Mouse (Mus musculus) thymus, postnatal 4 days (tissue): ENCODE measurements at regions not wholly inside any gene's neighbourhood (a gene's known extent, or its start where the extent isn't known, plus 50 kb on each side); places are given as distances from the start of the nearest gene placed in this dataset.
A peak's percentile ranks its signal among the peaks of the same experiment; 100 is the strongest.

Experiments
- DNase-seq: peaks from one replicate; pipeline ENCODE4 v3.0.0; 2021

DNA sequence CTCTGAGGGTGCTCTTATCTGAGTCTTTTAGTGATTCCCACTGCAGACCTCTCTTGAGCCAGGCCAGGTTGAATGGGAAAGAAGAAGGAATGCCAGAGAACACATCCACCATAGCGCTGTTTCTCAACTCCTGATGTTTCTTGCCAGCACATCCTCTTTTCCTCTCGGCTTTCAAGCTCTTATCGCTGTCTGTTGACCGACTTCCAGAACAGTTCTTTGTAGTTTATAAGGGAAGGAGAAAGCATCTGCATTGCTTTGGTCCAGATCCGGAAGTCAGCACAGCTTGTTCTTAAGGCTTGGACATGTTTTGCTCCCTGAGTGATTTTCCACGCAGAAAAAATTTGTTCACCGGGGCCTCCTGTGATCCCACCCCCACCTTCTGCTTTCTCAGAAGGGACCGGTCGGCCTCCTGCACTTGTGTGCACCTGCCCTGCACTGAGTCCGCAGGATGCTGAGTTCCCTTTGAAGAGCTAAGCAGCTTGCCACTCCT lies 183.7 kb downstream of the Bcl2l11 start:
- no peak for DNase-seq

- DNase-seq = no peak
Measured at GRCm38 (mm10) chr2:128310081-128310480, 184.2 kb downstream of the Bcl2l11 start.

- DNase-seq = peak; percentile 73
Measured at GRCm38 (mm10) chr2:128312084-128312594, 186.3 kb downstream of the Bcl2l11 start.

- DNase-seq = no peak
Measured at GRCm38 (mm10) chr2:128312659-128313581, 187.1 kb downstream of the Bcl2l11 start.

DNA sequence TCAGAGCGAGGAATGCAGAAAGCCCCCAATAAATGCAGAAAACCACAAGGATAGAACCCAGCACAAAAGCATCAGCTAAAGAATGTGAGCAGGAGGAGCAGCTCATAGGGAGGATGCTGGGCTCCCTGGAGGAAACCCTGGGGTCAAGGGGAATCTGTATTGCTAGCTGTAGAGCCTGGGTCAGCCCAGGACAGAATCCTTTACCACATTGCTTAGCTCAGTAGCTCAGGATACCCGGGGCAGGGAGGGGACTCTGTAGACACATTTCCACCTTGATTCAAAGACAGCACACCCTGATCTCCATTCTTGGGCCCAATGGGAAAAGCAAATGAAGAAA lies 187.7 kb downstream of the Bcl2l11 start:
- DNase-seq = no peak

DNA sequence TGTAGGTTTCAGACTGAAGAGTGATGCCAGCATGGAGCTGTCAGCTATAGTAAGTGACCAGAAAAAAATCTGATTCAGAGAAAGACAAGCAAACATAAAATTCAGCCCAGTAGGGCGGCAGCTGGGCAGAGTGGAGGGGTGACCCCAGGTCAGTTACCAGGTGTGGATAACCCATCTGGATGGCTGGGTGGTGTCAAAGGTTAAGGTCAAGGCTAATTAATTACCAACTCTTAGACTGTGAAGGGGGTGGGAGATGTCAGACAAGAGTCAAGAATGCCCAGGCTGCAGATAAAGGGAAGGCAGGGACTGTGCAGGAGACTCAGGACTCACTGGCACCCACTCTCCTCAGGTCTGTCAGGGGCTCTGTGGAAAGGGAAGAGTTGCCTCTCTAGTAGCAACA lies 188.1 kb downstream of the Bcl2l11 start:
- no peak for DNase-seq

GRCm38 (mm10) chr2:128316516-128316915 lies 190.7 kb downstream of the Bcl2l11 start:
- no peak for DNase-seq

- no peak for DNase-seq
Measured at GRCm38 (mm10) chr2:128318266-128318665, 192.4 kb downstream of the Bcl2l11 start.

DNA sequence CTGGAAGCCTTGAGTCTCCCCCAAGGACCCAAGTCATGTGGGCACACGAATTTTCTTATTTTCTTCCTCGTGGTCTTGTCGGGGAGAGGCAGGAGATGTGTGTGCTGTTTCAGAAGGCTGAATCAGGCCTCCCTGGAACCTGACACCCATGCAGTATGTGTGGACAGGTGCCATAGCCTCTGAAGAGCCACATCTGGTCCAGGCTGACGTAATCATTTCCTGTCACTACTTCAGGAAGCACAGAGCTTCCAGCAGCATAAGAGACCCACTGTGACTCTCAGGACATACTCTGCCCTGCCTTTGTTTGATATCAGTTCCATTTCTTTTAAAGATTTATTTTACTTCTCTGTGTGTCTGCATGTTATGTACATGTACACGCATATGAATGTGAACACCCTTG lies 193.1 kb downstream of the Bcl2l11 start:
- peak; percentile 41 for DNase-seq

DNA sequence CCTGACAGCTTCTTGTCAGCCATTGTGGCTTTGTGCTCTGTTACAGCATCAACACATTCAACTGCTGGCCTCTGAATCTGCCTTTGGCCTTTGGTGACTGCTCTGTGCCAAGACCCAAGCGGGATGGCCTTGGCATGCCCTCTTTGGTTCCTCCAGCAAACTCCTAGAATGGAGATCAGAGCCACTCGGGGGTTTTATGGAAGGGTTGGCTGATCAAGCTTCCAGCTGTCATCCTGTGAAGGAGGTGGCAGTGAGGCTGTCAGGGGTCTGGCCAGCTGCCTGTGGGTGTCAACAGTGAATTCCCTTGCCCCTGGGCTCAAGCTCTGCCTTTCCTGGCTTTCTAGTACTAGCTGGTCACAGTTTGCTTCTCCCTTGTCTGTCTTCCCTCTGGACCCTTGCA lies 195.6 kb downstream of the Bcl2l11 start:
- DNase-seq = no peak

DNA sequence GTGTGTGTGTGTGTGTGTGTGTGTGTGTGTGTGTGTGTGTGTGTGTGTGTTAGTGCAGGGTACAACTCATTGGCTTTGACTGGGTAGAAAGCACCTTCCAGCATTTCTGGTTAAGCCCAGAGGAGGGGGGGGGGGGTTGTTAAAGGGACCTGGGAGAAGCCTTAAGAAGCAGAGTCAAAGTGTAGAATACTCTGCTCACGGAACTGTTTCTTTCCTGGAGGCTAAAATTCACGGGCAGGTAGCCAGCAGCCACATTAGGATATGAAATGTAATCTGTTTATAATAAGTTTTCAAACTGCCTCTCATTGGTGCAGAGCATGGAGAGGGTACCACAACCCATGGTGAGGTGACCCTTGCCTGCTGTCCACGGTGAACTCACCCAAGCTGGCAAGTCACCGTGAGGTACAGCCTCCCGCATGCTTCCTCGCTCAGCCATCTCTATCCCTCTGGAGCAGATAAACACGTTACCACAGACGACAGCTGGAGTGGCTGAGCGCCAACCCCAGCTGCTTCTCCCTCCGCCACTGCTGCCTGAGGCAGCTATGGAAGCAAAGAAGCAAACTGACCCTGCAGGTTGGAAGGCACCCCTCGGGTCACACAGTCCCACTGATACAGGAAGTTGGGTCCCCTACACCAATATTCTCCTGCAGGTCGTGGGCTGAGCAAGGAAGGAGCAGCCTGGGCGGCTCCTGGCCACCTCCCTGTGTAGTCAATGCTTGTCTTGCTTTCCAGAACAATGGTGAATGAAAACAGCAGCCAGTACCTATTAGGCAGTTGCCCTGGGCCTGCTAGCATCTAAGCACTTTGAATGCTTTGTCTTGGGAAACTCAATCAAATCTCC lies 198.6 kb downstream of the Bcl2l11 start:
- no peak for DNase-seq

DNA sequence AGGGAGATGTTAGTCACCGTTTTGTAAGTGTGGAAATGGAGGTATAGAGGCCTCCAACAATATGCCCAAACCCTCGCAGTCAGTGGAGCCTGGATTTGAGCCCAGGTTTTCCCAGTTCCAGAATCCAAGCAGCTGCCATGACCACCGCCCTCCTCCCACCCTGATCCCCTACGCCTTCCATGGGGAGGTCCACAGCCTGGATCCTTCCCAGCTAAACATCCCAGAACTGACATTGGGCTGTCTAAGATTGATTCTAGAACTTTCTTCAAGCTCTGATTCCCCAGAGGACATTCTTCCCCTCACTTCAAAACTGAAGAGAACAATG lies 199.2 kb downstream of the Bcl2l11 start:
- no peak for DNase-seq

GRCm38 (mm10) chr2:128325456-128325855 lies 199.6 kb downstream of the Bcl2l11 start:
- peak; percentile 71 for DNase-seq

DNA sequence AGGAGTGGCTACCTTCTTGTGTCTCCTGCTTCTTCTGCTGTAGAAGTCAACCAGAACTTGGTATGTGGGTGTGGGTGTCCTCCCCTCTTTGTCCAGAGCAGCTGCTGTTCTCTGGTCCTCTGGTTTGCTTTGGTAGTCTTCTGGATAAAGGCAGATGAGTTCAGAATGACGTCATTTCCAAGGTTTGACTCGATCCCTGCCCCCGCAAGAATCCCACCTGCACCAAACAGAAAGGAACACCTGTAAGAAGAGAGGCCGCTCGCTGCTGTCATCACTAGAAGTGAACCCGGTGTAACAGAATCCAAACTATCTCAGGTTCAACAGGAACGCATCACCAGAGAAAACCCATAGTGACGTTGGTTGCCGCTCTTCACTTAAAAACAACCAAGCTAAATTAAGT lies 205.0 kb downstream of the Bcl2l11 start:
- no peak for DNase-seq

- no peak for DNase-seq
Measured at GRCm38 (mm10) chr2:128331275-128331674, 205.4 kb downstream of the Bcl2l11 start.

DNA sequence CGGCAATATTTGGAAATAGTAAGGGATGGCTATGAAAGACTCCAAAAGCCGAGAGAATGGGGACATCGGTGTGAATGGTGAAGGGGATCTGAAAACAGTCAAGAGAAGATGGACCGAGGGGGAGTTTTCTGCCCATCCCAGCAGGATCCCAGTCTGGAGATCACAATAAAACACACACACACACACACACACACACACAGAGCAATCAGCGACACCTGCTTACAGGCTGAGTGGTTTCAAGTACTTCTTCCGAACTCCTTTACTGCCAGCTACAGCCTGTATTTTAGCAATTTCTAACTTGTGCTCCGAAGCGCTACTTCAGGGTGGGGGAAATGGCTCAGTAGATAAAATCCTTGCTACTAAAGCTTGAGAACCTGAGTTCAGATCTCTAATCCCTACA lies 205.8 kb downstream of the Bcl2l11 start:
- DNase-seq = no peak

GRCm38 (mm10) chr2:128333401-128334142 lies 207.7 kb downstream of the Bcl2l11 start:
- no peak for DNase-seq

DNA sequence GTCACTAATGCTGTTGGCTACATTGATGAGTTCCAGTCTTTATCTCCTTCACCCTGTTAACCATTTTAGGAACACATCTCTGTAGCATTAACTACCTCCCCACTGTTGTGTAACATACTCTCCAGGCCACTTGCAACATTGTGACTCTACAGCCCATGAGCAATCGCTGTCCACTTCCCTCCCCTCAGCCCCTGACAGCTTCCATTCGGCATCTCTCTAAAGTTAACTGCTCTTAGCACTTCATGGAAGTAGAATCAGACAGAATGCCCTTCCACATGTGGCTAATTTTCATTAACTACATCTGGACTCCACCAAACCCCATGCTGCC lies 208.3 kb downstream of the Bcl2l11 start:
- DNase-seq = no peak

DNA sequence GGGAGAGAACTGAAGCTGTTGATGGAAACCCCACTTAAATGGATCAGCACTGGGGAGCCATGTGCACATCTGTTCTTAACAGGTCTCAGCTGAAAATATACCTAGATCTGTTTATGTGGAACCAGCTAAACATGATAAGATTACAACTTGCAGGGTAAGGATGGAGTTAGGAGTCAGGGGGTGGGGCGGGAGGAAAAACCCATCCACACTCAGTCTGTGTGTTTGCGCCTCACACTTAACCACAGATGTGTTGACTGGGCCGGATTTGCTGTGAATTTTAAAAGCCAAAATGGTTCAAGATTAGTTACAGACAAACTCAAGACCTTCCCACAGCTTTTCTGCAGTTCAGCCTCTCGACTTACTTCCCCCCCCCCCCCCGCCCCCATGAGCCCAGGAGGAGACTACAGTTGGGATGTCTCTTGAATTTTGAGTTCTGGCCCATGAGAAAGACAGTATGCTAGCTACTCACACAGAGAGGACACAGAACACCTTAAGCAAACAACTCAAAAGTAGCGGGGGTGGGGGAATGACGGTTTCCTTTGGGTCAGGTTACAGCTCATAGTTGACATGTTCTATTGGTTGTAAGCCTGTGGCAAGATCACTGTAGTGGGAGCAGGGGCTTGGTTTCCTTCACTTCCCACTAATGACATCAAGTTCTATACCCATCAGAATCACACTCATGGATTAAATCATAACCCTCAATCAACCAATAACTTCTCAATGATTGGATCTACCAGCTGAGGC lies 209.1 kb downstream of the Bcl2l11 start:
- DNase-seq = no peak

DNA sequence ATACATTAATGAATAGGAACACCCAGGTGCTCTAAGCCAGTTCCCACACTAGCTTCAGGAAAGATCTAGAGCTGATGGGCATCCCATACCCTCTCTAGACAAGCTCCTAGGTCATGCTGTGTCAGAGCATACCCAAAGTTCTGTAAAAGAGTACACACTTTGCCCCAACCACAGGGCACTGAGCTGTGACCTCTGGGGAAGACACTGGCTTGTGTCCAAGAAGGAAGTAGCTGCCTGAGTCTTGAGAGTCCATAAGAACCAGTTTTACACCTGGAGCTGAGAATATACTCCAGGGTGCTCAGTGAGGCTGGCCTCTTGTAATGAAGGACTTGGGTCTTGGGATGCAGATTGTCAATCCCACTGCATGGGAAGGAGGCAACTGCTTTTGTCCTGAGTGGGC lies 211.4 kb downstream of the Bcl2l11 start:
- no peak for DNase-seq

- no peak for DNase-seq
Measured at GRCm38 (mm10) chr2:128337791-128338190, 212.0 kb downstream of the Bcl2l11 start.

DNA sequence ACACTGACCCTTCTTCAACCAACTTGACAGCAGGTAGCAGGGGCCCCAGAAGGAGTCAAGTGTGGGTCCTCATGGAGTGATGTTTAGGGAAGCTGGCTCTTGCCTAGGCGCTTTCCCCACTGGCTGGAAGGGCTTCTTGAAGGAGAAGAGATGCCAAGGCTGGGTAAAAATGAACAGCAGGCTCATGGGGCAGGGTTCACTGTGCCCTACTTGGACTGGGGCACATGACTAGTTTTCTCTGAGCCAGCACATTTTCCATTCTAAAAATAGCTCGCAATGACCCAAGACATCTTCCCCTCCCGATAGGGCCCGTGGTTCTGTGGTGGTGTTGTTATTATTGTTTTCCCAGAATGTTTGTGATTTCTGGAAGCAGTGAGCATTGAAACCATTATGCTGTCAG lies 212.6 kb downstream of the Bcl2l11 start:
- DNase-seq = no peak
